Mouse (Mus musculus) splenic B cell, adult 2 months (primary cell): ENCODE measurements around the gene Atp6v1c2.

Experiments used
- DNase-seq: peaks from one replicate; pipeline ENCODE4 v3.0.0-alpha.2; 2011; ENCODE audit warnings: low read depth, low spot score
- H3K27me3 ChIP-seq: 2 replicates; pipeline ENCODE4 v1.6.1; 2012; ENCODE audit warnings: mild to moderate bottlenecking, low read length, moderate library complexity, mixed read lengths; ENCODE audit not compliant: control insufficient read depth, poor library complexity, insufficient read depth, severe bottlenecking
- H3K36me3 ChIP-seq: 2 replicates; pipeline ENCODE4 v1.6.1; 2012; ENCODE audit warnings: mild to moderate bottlenecking, low read length, moderate library complexity, mixed read lengths; ENCODE audit not compliant: control insufficient read depth, poor library complexity, insufficient read depth, severe bottlenecking

Gene Atp6v1c2

GRCm38 (mm10) chr12:17329259-17329658 lies at the start of gene Atp6v1c2:
Gene Atp6v1c2 (minus strand): TSS chr12:17329359.
- DNase-seq, result no peak
- Histone ChIP-seq H3K36me3 (no peaks in the 10 kb centered on the region), H3K27me3 (no peaks in the 10 kb centered on the region; the same call in 1 of the 2 replicates)

GRCm38 (mm10) chr12:17376521-17376920 lies 47.4 kb upstream of the Atp6v1c2 start:
- H3K36me3 ChIP-seq, result peaks cover 3% of the 10 kb centered on the region; the same call in 1 of the 2 replicates
- no peaks in the 10 kb centered on the region for H3K27me3 ChIP-seq
- no peak for DNase-seq

- H3K36me3 ChIP-seq, result peaks cover 5% of the 10 kb centered on the region
- H3K27me3 ChIP-seq, result no peaks in the 10 kb centered on the region
- no peak for DNase-seq
Measured at GRCm38 (mm10) chr12:17375243-17375642, 46.1 kb upstream of the Atp6v1c2 start.

GRCm38 (mm10) chr12:17373470-17373975 lies 44.4 kb upstream of the Atp6v1c2 start:
- peaks cover 3% of the 10 kb centered on the region for H3K36me3 ChIP-seq
- no peak for DNase-seq
- H3K27me3 ChIP-seq, result no peaks in the 10 kb centered on the region

- Histone ChIP-seq H3K27me3 (no peaks in the 10 kb centered on the region), H3K36me3 (peaks cover 6% of the 10 kb centered on the region)
- DNase-seq, result no peak
Measured at GRCm38 (mm10) chr12:17372696-17373095, 43.5 kb upstream of the Atp6v1c2 start.

- no peaks in the 10 kb centered on the region for H3K27me3 ChIP-seq
- peak; percentile 41 for DNase-seq
- peaks cover 6% of the 10 kb centered on the region for H3K36me3 ChIP-seq
Measured at GRCm38 (mm10) chr12:17371589-17372235, 42.6 kb upstream of the Atp6v1c2 start.

GRCm38 (mm10) chr12:17369551-17370325 lies 40.6 kb upstream of the Atp6v1c2 start:
- Histone ChIP-seq H3K27me3 (no peaks in the 10 kb centered on the region), H3K36me3 (peaks cover 8% of the 10 kb centered on the region)

GRCm38 (mm10) chr12:17369111-17369510 lies 40.0 kb upstream of the Atp6v1c2 start:
- DNase-seq, result no peak
- Histone ChIP-seq H3K36me3 (peaks cover 9% of the 10 kb centered on the region), H3K27me3 (no peaks in the 10 kb centered on the region)

More at GRCm38 (mm10) chr12:17369551-17370325, 40.6 kb upstream of the Atp6v1c2 start:
- no peak for DNase-seq

GRCm38 (mm10) chr12:17366981-17367380 lies 37.8 kb upstream of the Atp6v1c2 start:
- DNase-seq, result peak; percentile 62
- no peaks in the 10 kb centered on the region for H3K27me3 ChIP-seq
- peaks cover 18% of the 10 kb centered on the region for H3K36me3 ChIP-seq

- no peak for DNase-seq
- H3K27me3 ChIP-seq, result no peaks in the 10 kb centered on the region
- peaks cover 17% of the 10 kb centered on the region for H3K36me3 ChIP-seq
Measured at GRCm38 (mm10) chr12:17362316-17362715, 33.2 kb upstream of the Atp6v1c2 start.

- no peak for DNase-seq
- Histone ChIP-seq H3K36me3 (peaks cover 17% of the 10 kb centered on the region), H3K27me3 (no peaks in the 10 kb centered on the region)
Measured at GRCm38 (mm10) chr12:17360650-17361049, 31.5 kb upstream of the Atp6v1c2 start.

- H3K27me3 ChIP-seq, result no peaks in the 10 kb centered on the region
- peaks cover 16% of the 10 kb centered on the region for H3K36me3 ChIP-seq
- DNase-seq, result no peak
Measured at GRCm38 (mm10) chr12:17360104-17360503, 30.9 kb upstream of the Atp6v1c2 start.

- DNase-seq, result peak; percentile 13
- H3K36me3 ChIP-seq, result peaks cover 14% of the 10 kb centered on the region
- no peaks in the 10 kb centered on the region for H3K27me3 ChIP-seq
Measured at GRCm38 (mm10) chr12:17358981-17359380, 29.8 kb upstream of the Atp6v1c2 start.

- Histone ChIP-seq H3K36me3 (peaks cover 11% of the 10 kb centered on the region), H3K27me3 (no peaks in the 10 kb centered on the region)
- DNase-seq, result no peak
Measured at GRCm38 (mm10) chr12:17357795-17358194, 28.6 kb upstream of the Atp6v1c2 start.

- Histone ChIP-seq H3K27me3 (no peaks in the 10 kb centered on the region), H3K36me3 (peaks cover 8% of the 10 kb centered on the region; the same call in 1 of the 2 replicates)
- DNase-seq, result no peak
Measured at GRCm38 (mm10) chr12:17356853-17357252, 27.7 kb upstream of the Atp6v1c2 start.
